Mouse (Mus musculus) liver, embryonic 11.5 days (tissue): ENCODE data around the gene Lrig3. TPM values are rescaled to one million over a fixed set of nuclear protein-coding genes. Genes with fewer than 3 reads are reported as not detected.

Experiments used
- ATAC-seq: fragments of 200-750 bp; cut with Nextera tagmentation; replicated peaks from 2 replicates; pipeline ENCODE4 v1.8.0; 2017; ENCODE audit warnings: moderate number of reproducible peaks, mild to moderate bottlenecking, moderate TSS enrichment, moderate library complexity; ENCODE audit not compliant: low FRiP score
- DNase-seq: peaks from one replicate; pipeline ENCODE4 v3.0.0-alpha.2; 2017; ENCODE audit warnings: low spot score
- H3K27ac ChIP-seq: fragments of 300-500 bp; sonication (generic); 2 replicates; pipeline ENCODE4 v1.5.1; 2014; ENCODE audit warnings: mild to moderate bottlenecking, low read depth, low read length, control low read depth
- H3K27me3 ChIP-seq: fragments of 300-500 bp; sonication (generic); replicated peaks from 2 replicates; pipeline ENCODE4 v1.6.1; 2014; ENCODE audit warnings: low read length, mixed read lengths; ENCODE audit not compliant: control insufficient read depth, insufficient read depth
- H3K36me3 ChIP-seq: fragments of 300-500 bp; sonication (generic); 2 replicates; pipeline ENCODE4 v1.6.1; 2014; ENCODE audit warnings: mild to moderate bottlenecking, low read length, moderate library complexity, mixed read lengths; ENCODE audit not compliant: control insufficient read depth, insufficient read depth
- H3K4me1 ChIP-seq: fragments of 300-500 bp; sonication (generic); replicated peaks from 2 replicates; pipeline ENCODE4 v1.6.1; 2014; ENCODE audit warnings: low read length, mixed read lengths; ENCODE audit not compliant: control insufficient read depth, insufficient read depth
- H3K4me2 ChIP-seq: fragments of 300-500 bp; sonication (generic); 2 replicates; pipeline ENCODE4 v1.6.1; 2014; ENCODE audit warnings: mild to moderate bottlenecking, control low read depth, moderate library complexity
- H3K4me3 ChIP-seq: fragments of 300-500 bp; sonication (generic); 2 replicates; pipeline ENCODE4 v1.5.1; 2014; ENCODE audit warnings: low read depth, low read length, control low read depth
- H3K9ac ChIP-seq: fragments of 300-500 bp; sonication (generic); 2 replicates; pipeline ENCODE4 v1.6.1; 2014; ENCODE audit warnings: low read depth, low read length, control low read depth
- H3K9me3 ChIP-seq: fragments of 300-500 bp; sonication (generic); 2 replicates; pipeline ENCODE4 v1.6.1; 2016; ENCODE audit warnings: low read length, inconsistent platforms, mixed read lengths; ENCODE audit not compliant: control insufficient read depth
- WGBS: fragments of 180-500 bp; shearing (Covaris S2); extraction: QIAGEN DNeasy Blood & Tissue Kit; methylation state at CpG from one replicate; pipeline ENCODE4 v1.1.7; 2014; 5-methylcytosine and 5-hydroxymethylcytosine counted together
- polyA plus RNA-seq: library from polyadenylated mRNA; unstranded; fragments of >200 nt; fragmentation: Nextera tagmentation; extraction: Ambion mirVana; gene quantifications from 2 replicates; pipeline ENCODE4 v1.2.1, GENCODE M21; 2014

Lrig3 gene
- polyA plus RNA-seq, 1 experiment from 2014 or later = 3.6 TPM

GRCm38 (mm10) chr10:125988037-125988436 lies 22.1 kb downstream of the Lrig3 start:
- H3K4me3 ChIP-seq = no peak overlapping the region
- 84% methylated on average over 11 of the region's 11 CpGs for WGBS

GRCm38 (mm10) chr10:125989890-125990289 lies 23.9 kb downstream of the Lrig3 start:
- no peaks in the 10 kb centered on the region for H3K4me1 ChIP-seq
- H3K27ac ChIP-seq = no peak overlapping the region
- no peak overlapping the region for H3K4me2 ChIP-seq
- no peak overlapping the region for H3K9ac ChIP-seq
- no peaks in the 10 kb centered on the region for H3K36me3 ChIP-seq
- H3K4me3 ChIP-seq = no peak overlapping the region
- WGBS = 82% methylated on average over 7 of the region's 7 CpGs
- no peaks in the 10 kb centered on the region for H3K9me3 ChIP-seq
- DNase-seq (no peak), ATAC-seq (no peak)
- H3K27me3 ChIP-seq = no peaks in the 10 kb centered on the region

More at GRCm38 (mm10) chr10:125988037-125988436, 22.1 kb downstream of the Lrig3 start:
- H3K9ac ChIP-seq = no peak overlapping the region
- no peaks in the 10 kb centered on the region for H3K9me3 ChIP-seq
- H3K4me2 ChIP-seq = no peak overlapping the region
- no peaks in the 10 kb centered on the region for H3K36me3 ChIP-seq
- no peak overlapping the region for H3K27ac ChIP-seq
- no peak for ATAC-seq
- DNase-seq = no peak
- no peaks in the 10 kb centered on the region for H3K27me3 ChIP-seq
- no peaks in the 10 kb centered on the region for H3K4me1 ChIP-seq

GRCm38 (mm10) chr10:125990394-125990793 lies 24.4 kb downstream of the Lrig3 start:
- Histone ChIP-seq H3K36me3 (no peaks in the 10 kb centered on the region), H3K27me3 (no peaks in the 10 kb centered on the region), H3K4me2 (no peak overlapping the region), H3K27ac (no peak overlapping the region), H3K4me1 (no peaks in the 10 kb centered on the region), H3K9me3 (no peaks in the 10 kb centered on the region), H3K4me3 (no peak overlapping the region), H3K9ac (no peak overlapping the region)
- WGBS = 71% methylated on average over 5 of the region's 5 CpGs
- DNase-seq (no peak), ATAC-seq (no peak)

- 88% methylated on average over 7 of the region's 7 CpGs for WGBS
- no peak overlapping the region for H3K4me2 ChIP-seq
- H3K27me3 ChIP-seq = no peaks in the 10 kb centered on the region
- no peak for ATAC-seq
- no peak overlapping the region for H3K27ac ChIP-seq
- no peaks in the 10 kb centered on the region for H3K4me1 ChIP-seq
- H3K9me3 ChIP-seq = no peaks in the 10 kb centered on the region
- H3K9ac ChIP-seq = no peak overlapping the region
- DNase-seq = no peak
- no peak overlapping the region for H3K4me3 ChIP-seq
- no peaks in the 10 kb centered on the region for H3K36me3 ChIP-seq
Observed at GRCm38 (mm10) chr10:125991819-125992218, 25.9 kb downstream of the Lrig3 start.

GRCm38 (mm10) chr10:125994855-125995254 lies 28.9 kb downstream of the Lrig3 start:
- no peak overlapping the region for H3K27ac ChIP-seq
- H3K4me2 ChIP-seq = no peak overlapping the region
- ATAC-seq = peak; percentile 71
- H3K9me3 ChIP-seq = no peaks in the 10 kb centered on the region
- no peak for DNase-seq
- 56% methylated on average over 1 of the region's 1 CpGs for WGBS
- H3K36me3 ChIP-seq = no peaks in the 10 kb centered on the region
- no peaks in the 10 kb centered on the region for H3K27me3 ChIP-seq
- H3K4me3 ChIP-seq = no peak overlapping the region
- no peaks in the 10 kb centered on the region for H3K4me1 ChIP-seq
- no peak overlapping the region for H3K9ac ChIP-seq

- no peak overlapping the region for H3K4me3 ChIP-seq
- H3K27ac ChIP-seq = no peak overlapping the region
- no peaks in the 10 kb centered on the region for H3K9me3 ChIP-seq
- H3K36me3 ChIP-seq = no peaks in the 10 kb centered on the region
- no peaks in the 10 kb centered on the region for H3K4me1 ChIP-seq
- DNase-seq (no peak), ATAC-seq (no peak)
- no peaks in the 10 kb centered on the region for H3K27me3 ChIP-seq
- 91% methylated on average over 6 of the region's 6 CpGs for WGBS
- no peak overlapping the region for H3K9ac ChIP-seq
- no peak overlapping the region for H3K4me2 ChIP-seq
Observed at GRCm38 (mm10) chr10:125995701-125996100, 29.7 kb downstream of the Lrig3 start.

- no peak overlapping the region for H3K9ac ChIP-seq
- H3K27me3 ChIP-seq = no peaks in the 10 kb centered on the region
- DNase-seq (no peak), ATAC-seq (no peak)
- no peak overlapping the region for H3K4me2 ChIP-seq
- no peaks in the 10 kb centered on the region for H3K9me3 ChIP-seq
- no peak overlapping the region for H3K4me3 ChIP-seq
- WGBS = 86% methylated on average over 9 of the region's 9 CpGs
- no peaks in the 10 kb centered on the region for H3K36me3 ChIP-seq
- no peak overlapping the region for H3K27ac ChIP-seq
- no peaks in the 10 kb centered on the region for H3K4me1 ChIP-seq
Observed at GRCm38 (mm10) chr10:125996989-125997388, 31.0 kb downstream of the Lrig3 start.

- no peaks in the 10 kb centered on the region for H3K27me3 ChIP-seq
- no peak overlapping the region for H3K27ac ChIP-seq
- H3K4me1 ChIP-seq = no peaks in the 10 kb centered on the region
- H3K4me2 ChIP-seq = no peak overlapping the region
- no peaks in the 10 kb centered on the region for H3K9me3 ChIP-seq
- no peak overlapping the region for H3K4me3 ChIP-seq
- no peaks in the 10 kb centered on the region for H3K36me3 ChIP-seq
- ATAC-seq (no peak), DNase-seq (no peak)
- 80% methylated on average over 6 of the region's 6 CpGs for WGBS
- no peak overlapping the region for H3K9ac ChIP-seq
Observed at GRCm38 (mm10) chr10:125999561-125999960, 33.6 kb downstream of the Lrig3 start.

GRCm38 (mm10) chr10:126000861-126001390 lies 35.0 kb downstream of the Lrig3 start:
- no peak overlapping the region for H3K4me3 ChIP-seq
- ATAC-seq = no peak
- H3K4me2 ChIP-seq = no peak overlapping the region
- H3K27ac ChIP-seq = no peak overlapping the region
- DNase-seq = no peak
- H3K4me1 ChIP-seq = no peaks in the 10 kb centered on the region
- WGBS = 84% methylated on average over 8 of the region's 8 CpGs
- H3K36me3 ChIP-seq = no peaks in the 10 kb centered on the region
- H3K9ac ChIP-seq = no peak overlapping the region
- no peaks in the 10 kb centered on the region for H3K27me3 ChIP-seq
- no peaks in the 10 kb centered on the region for H3K9me3 ChIP-seq
